Mouse (Mus musculus) heart, adult 18-20 months (tissue): ENCODE measurements around the gene Tfb1m. TPM values are rescaled to one million over a fixed set of nuclear protein-coding genes. Genes with fewer than 3 reads are reported as not detected.

Source experiments
- total RNA-seq, 2 experiments: library from RNA; stranded (reverse); gene quantifications; 2 replicates each; pipeline ENCODE4 v1.2.3; 2021

Tfb1m gene
- total RNA-seq, 2 experiments from 2014 or later: 11.4 to 13.1 TPM

Other genes starting within 250 kb of the Tfb1m start
- gene Tiam2, start 231.2 kb downstream of the Tfb1m start, total RNA-seq: 1 to 10 TPM; 2.7 to 3.3 TPM
- not detected for gene Cldn20, start 25.2 kb downstream of the Tfb1m start, total RNA-seq
- not detected for gene Nox3, start 138.5 kb upstream of the Tfb1m start, total RNA-seq